Mouse (Mus musculus): ENCODE results near the gene Syn3. TPM values are rescaled to one million over a fixed set of nuclear protein-coding genes. Genes with fewer than 3 reads are reported as not detected.

Syn3 gene
- polyA plus RNA-seq, 1 experiment from 2014 or later: 4.9 TPM

DNA sequence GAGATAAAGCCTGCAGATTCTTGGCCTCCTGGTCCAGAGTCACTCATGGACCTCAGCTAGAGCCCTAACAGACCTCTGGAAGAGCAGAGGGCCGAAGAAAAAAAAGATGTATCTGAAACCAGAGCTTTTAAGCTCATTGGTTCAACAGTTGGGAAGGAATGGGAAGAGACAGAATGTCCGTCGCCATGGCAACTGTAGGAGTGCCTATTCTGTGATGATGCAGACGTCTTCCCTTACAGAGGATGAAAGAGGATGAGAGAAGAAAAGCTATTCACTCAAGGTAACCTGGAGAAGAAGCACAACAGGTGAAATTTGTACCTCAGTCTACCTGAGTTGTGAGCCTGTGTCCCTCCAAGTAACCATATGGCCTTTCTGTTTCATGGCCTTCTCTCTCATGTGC lies 242.5 kb downstream of the Syn3 start:
- 57% methylated on average over 4 of the region's 4 CpGs for WGBS
- no peak overlapping the region for H3K9ac ChIP-seq
- H3K4me2 ChIP-seq: no peak overlapping the region
- H3K27me3 ChIP-seq: no peaks in the 10 kb centered on the region
- no peaks in the 10 kb centered on the region for H3K4me1 ChIP-seq
- H3K4me3 ChIP-seq: no peak overlapping the region
- no peak overlapping the region for H3K27ac ChIP-seq
- H3K36me3 ChIP-seq: no peaks in the 10 kb centered on the region
- H3K9me3 ChIP-seq: no peaks in the 10 kb centered on the region
- ATAC-seq (ENCODE audit: insufficient number of reproducible peaks, insufficient read depth, low FRiP score, low TSS enrichment, low read depth): no peak

- H3K4me1 ChIP-seq: peaks cover 5% of the 10 kb centered on the region; the same call in 1 of the 2 replicates
- no peak overlapping the region for H3K9ac ChIP-seq
- H3K27me3 ChIP-seq: no peaks in the 10 kb centered on the region
- H3K27ac ChIP-seq: no peak overlapping the region
- no peak overlapping the region for H3K4me2 ChIP-seq
- no peaks in the 10 kb centered on the region for H3K36me3 ChIP-seq
- WGBS: 58% methylated on average over 7 of the region's 7 CpGs
- ATAC-seq (ENCODE audit: insufficient number of reproducible peaks, insufficient read depth, low FRiP score, low TSS enrichment, low read depth): no peak
- H3K4me3 ChIP-seq: no peak overlapping the region
- no peaks in the 10 kb centered on the region for H3K9me3 ChIP-seq
These were observed 248.4 kb downstream of the Syn3 start for GRCm38 (mm10) chr10:86250149-86250922.

GRCm38 (mm10) chr10:86249283-86249682 lies 249.4 kb downstream of the Syn3 start:
- Histone ChIP-seq H3K27me3 (no peaks in the 10 kb centered on the region), H3K36me3 (no peaks in the 10 kb centered on the region), H3K4me2 (no peak overlapping the region), H3K9ac (no peak overlapping the region), H3K4me1 (peaks cover 5% of the 10 kb centered on the region; the same call in 1 of the 2 replicates), H3K4me3 (no peak overlapping the region), H3K27ac (no peak overlapping the region), H3K9me3 (no peaks in the 10 kb centered on the region)
- ATAC-seq (ENCODE audit: insufficient number of reproducible peaks, insufficient read depth, low FRiP score, low TSS enrichment, low read depth): no peak
- WGBS: 83% methylated on average over 1 of the region's 1 CpGs

DNA sequence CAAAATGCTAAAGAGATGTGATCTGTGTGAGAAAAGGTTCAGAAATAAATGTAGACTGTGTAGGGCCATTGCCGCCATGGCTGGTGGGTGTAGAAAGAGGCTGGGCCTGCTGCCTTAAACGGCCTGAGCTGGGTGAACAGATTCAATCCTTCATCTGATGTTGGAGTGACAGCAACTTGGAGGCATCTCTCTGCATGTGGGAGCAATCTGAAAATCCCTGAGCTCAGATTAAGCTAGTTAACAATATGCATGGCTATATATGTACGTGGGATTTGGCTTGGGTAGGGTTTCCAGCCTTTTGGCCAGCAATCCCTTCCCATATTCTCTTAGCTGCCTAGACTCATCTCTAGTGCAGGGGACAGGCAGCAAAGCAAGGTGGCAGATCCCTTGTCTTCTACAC lies 249.9 kb downstream of the Syn3 start:
- WGBS: 83% methylated on average over 3 of the region's 3 CpGs

DNA sequence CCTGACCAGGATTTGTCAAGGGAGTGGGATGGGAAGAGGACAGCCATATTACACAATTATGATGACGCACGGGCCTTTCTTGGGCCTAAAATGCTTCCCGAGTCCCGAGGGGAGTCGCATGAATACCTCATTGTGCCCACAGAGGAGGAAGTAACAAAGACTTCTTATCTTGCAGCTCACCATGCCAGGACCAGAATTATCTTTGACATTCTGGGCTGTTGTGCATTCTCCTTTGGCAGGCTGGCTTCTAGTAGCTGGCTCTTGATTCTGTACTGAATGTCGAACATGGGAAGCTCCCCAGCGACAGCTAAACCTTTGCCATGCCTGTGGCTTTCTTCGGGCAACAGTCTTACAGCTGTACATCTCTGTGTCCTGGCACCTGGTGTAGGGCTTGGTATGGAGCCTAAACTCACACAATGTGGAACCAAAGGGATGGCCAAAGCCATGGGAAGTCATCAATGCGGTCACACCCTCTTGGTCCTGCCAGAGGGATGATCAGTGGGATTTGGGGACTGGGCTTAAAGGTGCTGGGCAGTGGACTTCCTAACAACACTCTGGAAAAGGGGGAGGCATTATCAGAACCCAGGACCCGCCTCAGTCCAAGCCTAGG lies 250.5 kb downstream of the Syn3 start:
- ATAC-seq (ENCODE audit: insufficient number of reproducible peaks, insufficient read depth, low FRiP score, low TSS enrichment, low read depth): no peak
- H3K4me2 ChIP-seq: no peak overlapping the region
- H3K27ac ChIP-seq: no peak overlapping the region
- WGBS: 70% methylated on average over 10 of the region's 10 CpGs
- H3K36me3 ChIP-seq: no peaks in the 10 kb centered on the region
- no peak overlapping the region for H3K9ac ChIP-seq
- no peaks in the 10 kb centered on the region for H3K9me3 ChIP-seq
- H3K27me3 ChIP-seq: no peaks in the 10 kb centered on the region
- no peak overlapping the region for H3K4me3 ChIP-seq
- H3K4me1 ChIP-seq: peaks cover 5% of the 10 kb centered on the region; the same call in 1 of the 2 replicates

More for the DNA sequence above, 249.9 kb downstream of the Syn3 start:
- peaks cover 5% of the 10 kb centered on the region; the same call in 1 of the 2 replicates for H3K4me1 ChIP-seq
- H3K4me3 ChIP-seq: no peak overlapping the region
- H3K36me3 ChIP-seq: no peaks in the 10 kb centered on the region
- no peak for ATAC-seq (ENCODE audit: insufficient number of reproducible peaks, insufficient read depth, low FRiP score, low TSS enrichment, low read depth)
- no peak overlapping the region for H3K27ac ChIP-seq
- no peak overlapping the region for H3K4me2 ChIP-seq
- H3K9me3 ChIP-seq: no peaks in the 10 kb centered on the region
- no peaks in the 10 kb centered on the region for H3K27me3 ChIP-seq
- H3K9ac ChIP-seq: no peak overlapping the region

DNA sequence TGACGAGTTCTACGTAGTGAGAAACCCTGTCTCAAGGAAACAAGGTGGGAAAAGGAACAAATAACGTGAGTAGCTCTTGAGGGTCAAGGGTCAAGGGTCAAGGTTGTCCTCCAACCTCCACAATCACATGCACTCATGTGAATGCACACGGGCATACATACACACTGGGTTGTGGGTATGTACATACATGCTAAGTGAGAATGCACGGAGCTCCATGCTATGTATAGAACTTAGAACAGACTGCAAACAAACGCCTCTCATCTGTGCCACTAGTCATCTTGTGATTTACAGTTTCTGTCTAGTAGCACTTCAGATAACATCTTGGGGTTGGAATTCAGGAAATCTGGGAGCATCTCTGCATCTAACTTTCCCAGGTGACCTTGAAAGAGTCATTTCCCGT lies 253.3 kb downstream of the Syn3 start:
- Histone ChIP-seq H3K27ac (no peak overlapping the region), H3K9ac (no peak overlapping the region), H3K27me3 (no peaks in the 10 kb centered on the region), H3K36me3 (no peaks in the 10 kb centered on the region), H3K4me3 (no peak overlapping the region), H3K4me1 (0 out of 2 replicates have a peak, but pooled peaks cover under 1% of the 10 kb centered on the region), H3K9me3 (no peaks in the 10 kb centered on the region), H3K4me2 (no peak overlapping the region)
- ATAC-seq (ENCODE audit: insufficient number of reproducible peaks, insufficient read depth, low FRiP score, low TSS enrichment, low read depth): no peak
- WGBS: 85% methylated on average over 7 of the region's 7 CpGs

GRCm38 (mm10) chr10:86243525-86243924 lies 255.2 kb downstream of the Syn3 start:
- ATAC-seq (ENCODE audit: insufficient number of reproducible peaks, insufficient read depth, low FRiP score, low TSS enrichment, low read depth): no peak
- 82% methylated on average over 6 of the region's 6 CpGs for WGBS

GRCm38 (mm10) chr10:86242721-86243120 lies 256.0 kb downstream of the Syn3 start:
- Histone ChIP-seq H3K4me2 (no peak overlapping the region), H3K9ac (no peak overlapping the region), H3K36me3 (no peaks in the 10 kb centered on the region), H3K4me1 (no peaks in the 10 kb centered on the region), H3K9me3 (no peaks in the 10 kb centered on the region), H3K27ac (no peak overlapping the region), H3K27me3 (no peaks in the 10 kb centered on the region), H3K4me3 (no peak overlapping the region)
- 89% methylated on average over 3 of the region's 3 CpGs for WGBS
- ATAC-seq (ENCODE audit: insufficient number of reproducible peaks, insufficient read depth, low FRiP score, low TSS enrichment, low read depth): no peak

More at GRCm38 (mm10) chr10:86243525-86243924, 255.2 kb downstream of the Syn3 start:
- Histone ChIP-seq H3K9ac (no peak overlapping the region), H3K36me3 (no peaks in the 10 kb centered on the region), H3K4me1 (no peaks in the 10 kb centered on the region), H3K27ac (no peak overlapping the region), H3K27me3 (no peaks in the 10 kb centered on the region), H3K4me3 (no peak overlapping the region), H3K9me3 (no peaks in the 10 kb centered on the region), H3K4me2 (no peak overlapping the region)

DNA sequence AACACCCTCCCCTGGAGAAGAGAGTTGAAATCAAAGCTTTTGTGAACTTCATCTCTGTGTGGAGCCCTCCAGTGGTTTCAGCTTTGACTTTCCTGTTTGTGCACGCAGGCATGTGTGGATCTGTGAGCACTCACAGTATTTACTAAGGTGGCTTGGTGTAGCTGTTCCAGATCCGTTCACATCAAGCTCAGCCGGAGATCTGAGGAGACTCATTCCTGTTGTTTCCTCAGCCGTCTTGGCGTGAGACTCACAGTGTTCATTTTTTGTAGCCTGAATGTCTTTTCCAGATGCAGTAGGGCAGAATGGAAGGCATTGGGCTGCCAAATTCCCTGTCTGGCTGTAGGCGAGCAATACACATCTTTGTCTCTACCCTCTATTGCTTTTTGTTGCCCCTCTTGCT lies 268.7 kb downstream of the Syn3 start:
- Histone ChIP-seq H3K36me3 (no peaks in the 10 kb centered on the region), H3K4me2 (no peak overlapping the region), H3K9me3 (no peaks in the 10 kb centered on the region), H3K9ac (no peak overlapping the region), H3K27me3 (no peaks in the 10 kb centered on the region), H3K4me3 (no peak overlapping the region), H3K4me1 (no peaks in the 10 kb centered on the region), H3K27ac (no peak overlapping the region)
- 89% methylated on average over 6 of the region's 6 CpGs for WGBS
- ATAC-seq (ENCODE audit: insufficient number of reproducible peaks, insufficient read depth, low FRiP score, low TSS enrichment, low read depth): no peak

DNA sequence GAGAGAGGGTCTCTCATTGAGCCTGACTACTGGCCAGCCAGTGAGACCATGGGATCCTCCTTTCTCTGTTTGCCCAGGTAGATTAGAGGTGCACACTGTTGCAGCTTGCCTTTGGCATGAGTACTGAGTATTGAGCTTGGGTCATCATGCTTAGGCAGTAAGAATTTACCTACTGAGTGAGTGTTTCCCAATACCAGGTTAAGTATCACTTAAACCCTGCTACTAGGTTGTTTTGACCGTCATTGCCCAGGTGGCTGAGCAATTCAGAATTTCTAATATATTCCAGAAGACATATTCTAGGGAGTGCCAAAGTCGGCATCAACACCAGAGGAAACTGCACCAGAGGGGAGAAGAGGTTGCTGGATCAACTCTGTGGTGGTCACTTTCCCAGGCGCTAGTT lies 273.2 kb downstream of the Syn3 start:
- no peak for ATAC-seq (ENCODE audit: insufficient number of reproducible peaks, insufficient read depth, low FRiP score, low TSS enrichment, low read depth)
- Histone ChIP-seq H3K4me2 (no peak overlapping the region), H3K9me3 (no peaks in the 10 kb centered on the region), H3K27me3 (no peaks in the 10 kb centered on the region), H3K9ac (no peak overlapping the region), H3K36me3 (no peaks in the 10 kb centered on the region), H3K4me3 (no peak overlapping the region), H3K27ac (no peak overlapping the region), H3K4me1 (no peaks in the 10 kb centered on the region)
- 81% methylated on average over 3 of the region's 3 CpGs for WGBS

GRCm38 (mm10) chr10:86218984-86219383 lies 279.7 kb downstream of the Syn3 start:
- Histone ChIP-seq H3K4me1 (no peaks in the 10 kb centered on the region), H3K9me3 (peaks cover 3% of the 10 kb centered on the region; the same call in 1 of the 2 replicates), H3K4me2 (no peak overlapping the region), H3K27me3 (no peaks in the 10 kb centered on the region), H3K36me3 (no peaks in the 10 kb centered on the region), H3K4me3 (no peak overlapping the region), H3K27ac (no peak overlapping the region), H3K9ac (no peak overlapping the region)
- ATAC-seq (ENCODE audit: insufficient number of reproducible peaks, insufficient read depth, low FRiP score, low TSS enrichment, low read depth): no peak
- WGBS: 88% methylated on average over 3 of the region's 3 CpGs

DNA sequence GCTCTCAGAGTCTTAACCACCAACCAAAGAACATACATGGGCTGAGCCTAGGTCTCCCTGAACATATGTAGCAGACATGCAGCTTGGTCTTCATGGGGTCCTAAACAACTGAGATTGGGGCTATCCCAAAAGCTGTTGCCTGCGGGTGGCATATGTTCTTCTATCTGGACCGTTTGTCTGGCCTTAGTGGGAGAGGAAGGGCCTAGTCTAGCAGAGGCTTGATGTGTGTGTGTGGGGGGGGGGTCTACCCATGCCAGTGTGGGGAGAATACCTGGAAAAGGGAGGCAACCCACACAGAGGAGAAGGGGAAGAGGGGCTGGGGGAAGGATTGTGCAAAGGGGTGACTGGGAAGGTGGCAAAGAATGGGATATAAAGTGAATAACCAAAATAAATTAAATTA lies 281.9 kb downstream of the Syn3 start:
- no peak for ATAC-seq (ENCODE audit: insufficient number of reproducible peaks, insufficient read depth, low FRiP score, low TSS enrichment, low read depth)
- H3K27ac ChIP-seq: no peak overlapping the region
- H3K4me1 ChIP-seq: no peaks in the 10 kb centered on the region
- H3K4me2 ChIP-seq: no peak overlapping the region
- 70% methylated on average over 2 of the region's 2 CpGs for WGBS
- H3K9me3 ChIP-seq: peaks cover 3% of the 10 kb centered on the region; the same call in 1 of the 2 replicates
- H3K9ac ChIP-seq: no peak overlapping the region
- H3K36me3 ChIP-seq: no peaks in the 10 kb centered on the region
- no peak overlapping the region for H3K4me3 ChIP-seq
- no peaks in the 10 kb centered on the region for H3K27me3 ChIP-seq

Data from embryonic facial prominence, embryonic 13.5 days (tissue).